Mouse (Mus musculus) lung, adult 18-20 months (tissue): ENCODE measurements at regions not wholly inside any gene's neighbourhood (a gene's known extent, or its start where the extent isn't known, plus 50 kb on each side); places are given as distances from the start of the nearest gene placed in this dataset.

ENCODE experiments used
- DNase-seq, 2 experiments: peaks; one replicate each; pipeline ENCODE4 v3.0.0; 2022; ENCODE audit warnings: mixed read lengths in 2 of 2

DNA sequence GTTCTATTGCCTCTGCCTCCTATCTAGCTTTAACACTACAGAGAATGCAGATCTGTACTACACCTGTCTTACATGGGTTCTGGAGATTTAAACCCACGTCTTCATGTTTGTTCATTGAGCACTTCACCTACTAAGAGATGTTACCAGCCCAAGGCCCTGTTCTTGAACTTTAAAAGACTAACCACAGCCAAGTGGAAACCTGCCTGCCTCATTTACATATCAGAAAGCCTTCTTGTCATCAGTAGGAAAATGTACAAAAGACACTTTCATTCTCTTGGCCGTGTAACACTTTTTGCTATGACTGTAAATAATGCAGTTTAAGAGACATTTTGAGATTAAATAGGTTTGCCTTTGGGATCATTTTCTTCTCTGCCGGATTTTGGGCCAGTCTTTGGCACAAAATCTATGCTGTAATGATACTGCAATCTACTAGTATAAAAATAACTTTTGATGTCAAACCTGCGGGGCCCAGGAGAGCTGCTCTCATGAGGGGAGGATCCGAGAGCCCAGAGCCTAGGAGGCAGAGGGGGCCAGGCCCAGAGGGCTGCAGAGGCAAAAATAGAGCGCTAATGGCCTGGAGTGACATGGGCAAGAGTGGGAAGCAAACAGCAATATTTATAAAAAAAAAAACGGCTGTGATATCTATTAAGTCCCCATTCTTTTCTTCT is 318.4 kb upstream of the Myo3a start:
- DNase-seq: no peak

DNA sequence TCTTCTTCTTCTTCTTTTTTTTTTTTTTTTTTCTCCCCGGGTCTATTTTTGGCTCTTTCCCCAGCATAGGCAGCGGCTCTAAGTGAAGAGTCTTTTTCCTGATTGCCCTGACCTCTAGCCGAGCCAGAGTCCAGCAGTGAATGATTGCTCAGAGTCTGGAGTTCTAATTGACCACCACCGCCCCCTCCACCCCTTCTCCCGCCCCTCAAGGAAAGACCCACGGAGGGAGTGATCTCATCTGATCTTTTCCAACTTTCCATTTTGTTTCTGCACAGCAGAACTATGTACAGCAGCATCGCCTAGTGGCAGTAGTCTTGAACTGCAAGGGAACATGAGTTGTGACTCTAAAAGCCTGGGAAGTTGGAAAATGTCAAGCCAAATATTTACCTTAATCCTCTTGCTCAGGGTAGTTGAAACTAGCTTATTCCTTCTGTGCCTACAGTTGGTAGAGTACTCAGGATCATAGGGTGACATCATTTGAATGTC is 317.8 kb upstream of the Myo3a start:
- DNase-seq: peak; percentile 44 to 45

DNA sequence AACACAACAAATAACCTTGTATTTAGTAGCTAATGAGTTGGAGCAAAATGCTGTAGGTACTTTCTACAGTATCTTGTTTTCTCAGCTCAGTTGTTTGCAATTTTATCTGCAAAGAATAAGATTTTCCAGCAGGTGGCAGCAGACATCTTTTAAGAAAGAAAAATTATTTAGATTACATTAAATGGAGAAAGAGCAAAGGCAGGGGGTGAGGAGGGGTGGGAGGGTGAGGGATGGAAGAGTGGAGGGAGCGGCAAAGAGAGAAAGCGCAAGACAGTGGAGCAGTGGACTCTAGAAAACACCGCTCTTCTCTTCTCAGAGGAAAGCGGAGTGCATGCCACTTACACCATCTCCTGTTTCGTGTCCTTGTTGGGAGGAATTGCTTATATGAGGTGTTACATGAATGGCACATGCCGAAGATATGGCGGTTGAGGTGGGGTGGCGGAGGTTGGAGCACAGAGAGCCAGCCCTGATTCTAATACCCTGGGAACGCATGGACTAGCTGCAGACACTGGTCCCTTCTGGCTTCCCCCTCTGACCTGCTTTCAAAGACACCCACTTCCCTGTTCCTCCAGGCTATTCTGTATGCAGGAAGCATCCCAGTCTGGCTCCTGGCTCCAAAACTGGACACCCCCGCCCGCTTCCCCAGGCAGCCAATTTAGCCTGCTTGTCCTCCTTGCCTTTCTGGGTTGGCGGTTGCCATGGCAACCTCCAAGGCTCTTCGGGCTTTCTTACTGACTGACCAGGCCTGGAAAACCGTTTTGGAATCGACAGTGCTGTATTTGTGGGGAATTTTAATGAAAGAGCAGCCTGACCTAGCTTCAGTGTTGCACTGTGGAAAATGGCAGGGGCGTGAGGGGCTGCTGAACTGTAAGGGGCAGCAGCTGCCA is 309.3 kb upstream of the Myo3a start:
- DNase-seq: no peak

DNA sequence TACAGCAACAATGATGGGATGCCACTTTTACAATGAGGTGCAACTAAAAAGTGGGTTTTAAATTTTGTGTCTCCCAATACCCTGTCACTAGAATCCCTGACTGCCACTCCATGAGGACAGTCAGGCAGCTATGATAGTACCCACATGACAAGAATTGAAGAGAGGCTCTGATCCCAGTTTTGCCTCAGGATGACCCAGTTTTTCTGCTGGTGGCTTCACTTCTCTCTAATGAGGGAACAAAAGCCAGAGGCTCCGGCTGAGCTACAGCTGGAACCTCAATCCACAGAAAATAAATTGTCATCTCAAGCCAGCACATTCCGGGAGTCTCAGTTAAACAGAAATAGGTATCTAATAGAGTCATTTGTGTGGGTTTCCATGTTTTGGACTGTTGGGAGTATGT is 308.2 kb upstream of the Myo3a start:
- no peak for DNase-seq

DNA sequence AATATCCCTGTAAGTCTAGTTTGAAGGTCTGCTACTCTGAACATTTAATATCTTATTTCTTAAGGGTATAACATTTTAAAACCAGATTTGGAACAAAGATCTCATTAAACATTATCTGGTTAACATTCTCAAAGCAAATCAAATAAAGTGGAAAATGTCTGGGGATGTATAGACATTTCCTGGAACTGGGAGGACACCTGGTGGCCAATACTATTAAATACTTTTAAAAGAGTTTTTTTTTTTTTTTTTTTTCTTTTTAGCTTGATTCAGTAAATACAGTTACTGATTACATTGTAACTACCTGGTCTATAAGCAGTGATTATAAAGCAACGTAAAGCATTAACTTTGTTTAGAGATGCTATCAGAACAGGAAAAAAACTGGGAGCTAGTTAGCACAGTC is 299.6 kb upstream of the Myo3a start:
- no peak for DNase-seq

DNA sequence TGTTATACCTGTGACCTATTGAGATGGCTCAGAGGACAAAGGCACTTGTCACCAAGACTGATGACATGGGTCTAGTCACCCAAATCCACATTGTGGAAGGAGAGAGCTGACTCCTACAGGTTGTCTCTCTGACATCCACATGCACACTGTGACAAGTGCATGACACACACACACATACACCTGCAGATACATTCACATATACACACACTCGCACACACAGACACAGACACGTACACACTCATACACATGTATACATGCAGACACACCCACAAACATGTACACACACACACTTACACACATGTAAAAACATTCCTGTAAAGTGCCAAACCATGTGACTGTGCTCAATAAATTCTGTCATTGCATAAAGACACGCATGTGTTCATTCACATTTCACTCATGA is 287.3 kb upstream of the Myo3a start:
- DNase-seq: no peak

DNA sequence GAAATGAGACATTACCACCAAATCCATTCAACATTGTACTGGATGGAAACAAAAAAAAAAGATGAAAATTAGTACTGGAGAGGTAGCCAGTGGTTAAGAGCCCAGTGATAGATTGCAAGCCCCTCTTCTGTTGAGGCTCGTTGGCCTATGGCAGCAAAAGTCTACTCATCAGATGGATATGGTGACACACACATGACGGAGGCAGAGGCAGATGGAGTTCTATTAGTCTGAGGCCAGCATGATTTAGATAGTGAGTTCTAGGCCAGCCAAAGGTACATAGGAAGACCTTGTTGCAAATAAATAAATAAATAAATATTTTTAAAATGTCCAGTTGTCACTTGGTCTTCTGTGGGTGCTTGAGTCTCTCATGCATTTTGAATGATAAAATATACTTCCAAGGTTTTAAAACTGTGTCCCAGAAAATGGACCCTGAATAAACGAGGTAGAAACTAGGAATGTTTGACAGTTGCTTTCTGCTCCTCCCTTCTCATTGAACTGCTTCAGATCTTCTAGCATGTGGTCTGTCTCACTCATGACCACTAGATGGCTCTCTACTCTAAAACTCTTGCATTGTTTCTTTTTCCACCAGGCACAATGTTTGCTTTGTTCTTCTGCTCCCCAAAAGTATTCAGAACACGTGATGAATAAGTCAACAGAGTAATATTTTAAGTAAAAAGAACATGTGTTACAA is 286.4 kb upstream of the Myo3a start:
- DNase-seq: peak in 1 of 2 experiments; percentile 24

DNA sequence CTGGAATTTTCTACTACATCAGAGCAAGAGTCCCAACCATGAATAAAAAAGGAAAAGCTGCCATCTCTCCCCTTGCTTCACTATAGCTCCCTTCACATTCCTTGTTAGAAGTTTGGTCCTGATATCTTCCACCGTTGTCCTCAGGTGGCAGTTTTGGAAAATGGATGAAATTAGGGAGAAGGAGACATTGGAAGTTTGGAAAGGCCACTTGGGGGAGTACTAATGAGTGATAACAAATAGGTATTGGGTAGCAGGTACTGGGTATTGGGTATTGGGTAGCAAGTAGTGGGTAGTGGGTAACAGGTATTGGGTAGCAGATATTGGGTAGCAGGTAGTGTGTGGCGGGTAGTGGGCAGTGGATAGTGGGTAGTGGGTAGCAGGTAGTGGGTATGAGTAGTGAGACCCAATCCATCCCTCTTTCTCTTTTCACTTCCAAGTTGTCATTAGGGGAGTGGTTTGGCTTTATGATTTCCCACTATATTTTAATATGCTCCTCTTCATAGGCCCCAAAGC is 285.8 kb upstream of the Myo3a start:
- no peak for DNase-seq

DNA sequence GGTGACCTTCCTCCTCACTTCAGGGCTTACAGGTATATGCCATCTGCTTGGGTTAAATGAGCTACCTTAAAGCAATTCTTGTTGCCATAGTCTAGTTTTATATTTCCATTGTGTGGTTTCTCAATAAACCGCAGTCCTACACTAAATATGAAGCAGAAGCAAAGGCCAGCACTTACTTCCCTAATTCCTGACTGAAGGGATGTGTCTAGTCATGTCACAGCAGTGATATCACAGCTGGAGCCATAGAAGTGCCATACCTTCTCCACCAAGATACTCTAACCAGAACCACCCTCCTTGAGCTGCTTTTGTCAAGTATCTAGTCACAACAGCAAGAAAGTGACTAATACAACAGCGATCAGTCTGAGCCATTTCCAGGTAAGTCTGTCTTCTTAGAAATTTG is 283.6 kb upstream of the Myo3a start:
- no peak for DNase-seq

DNA sequence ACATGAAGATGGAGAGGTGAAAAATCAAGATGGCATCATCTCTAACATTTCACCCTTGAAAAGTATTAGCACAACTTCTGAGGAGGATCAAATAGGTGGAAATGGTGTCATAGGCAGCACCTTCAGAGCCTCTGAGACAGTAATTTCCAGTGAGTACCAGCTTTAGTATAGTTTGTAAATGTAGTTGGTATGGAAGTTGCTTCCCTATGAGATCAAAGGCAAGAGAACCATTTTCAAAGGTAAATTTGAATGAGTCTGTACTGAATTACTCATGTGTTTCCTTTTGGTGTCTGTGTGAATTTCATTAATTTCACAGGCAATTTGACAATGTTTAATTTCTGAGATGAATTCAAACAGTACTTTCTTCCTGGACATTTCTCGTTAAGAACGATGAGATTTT is 280.8 kb upstream of the Myo3a start:
- DNase-seq: no peak

DNA sequence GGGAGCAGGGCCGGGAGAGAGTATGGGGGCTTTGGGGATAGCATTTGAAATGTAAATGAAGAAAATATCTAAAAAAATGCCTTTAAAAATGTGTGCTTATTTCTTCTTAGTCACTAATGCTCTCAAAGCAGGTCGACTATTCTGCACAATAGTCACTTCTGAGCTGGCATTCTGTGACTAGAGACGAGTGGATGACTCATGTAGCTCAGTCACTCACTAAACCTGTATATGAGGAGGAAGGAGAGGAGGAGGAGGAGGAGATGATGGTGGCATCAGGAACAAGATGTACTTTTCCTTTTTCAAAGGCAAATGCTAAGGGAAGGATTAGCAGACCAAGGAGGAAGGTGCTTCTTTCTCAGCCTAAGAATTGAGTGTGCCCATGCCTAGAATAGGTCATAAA is 276.0 kb upstream of the Myo3a start:
- no peak for DNase-seq

DNA sequence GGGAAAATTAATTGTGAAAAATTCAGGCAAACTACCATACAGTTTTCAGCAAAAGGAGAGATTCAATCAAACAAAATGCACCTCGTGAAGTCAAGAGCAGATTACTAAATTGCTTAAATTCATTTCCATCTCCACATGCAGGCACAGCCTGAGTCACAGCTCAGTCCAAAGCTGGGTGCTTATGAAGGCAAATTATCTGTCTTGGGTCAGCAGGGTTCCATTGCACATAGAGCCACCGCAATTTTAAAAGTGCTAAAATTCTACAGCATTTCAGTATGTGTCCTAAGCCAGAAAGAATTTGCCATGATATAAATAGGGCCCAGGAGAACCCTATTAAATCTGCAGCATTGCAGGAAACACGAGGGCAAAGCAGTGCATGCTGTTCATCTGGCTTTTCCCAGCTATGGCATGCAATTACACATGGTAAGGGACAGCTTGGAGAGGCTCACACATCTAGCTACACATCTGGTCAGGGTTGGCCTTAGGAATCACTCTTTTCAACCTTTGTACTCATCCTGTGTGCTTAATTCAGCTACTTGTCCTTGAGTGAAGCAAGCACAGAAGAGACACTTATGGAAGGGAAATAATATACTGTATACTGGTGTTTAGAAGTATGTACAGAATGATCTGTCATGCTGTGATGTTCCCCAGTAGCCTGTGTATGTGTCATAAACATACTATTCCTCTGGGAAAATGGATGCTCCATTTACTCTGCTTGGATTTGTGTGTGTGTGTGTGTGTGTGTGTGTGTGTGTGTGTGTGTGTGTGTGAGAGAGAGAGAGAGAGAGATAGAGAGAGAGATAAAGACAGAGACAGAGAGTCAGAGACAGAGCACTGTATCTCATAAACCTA is 271.0 kb upstream of the Myo3a start:
- DNase-seq: no peak

DNA sequence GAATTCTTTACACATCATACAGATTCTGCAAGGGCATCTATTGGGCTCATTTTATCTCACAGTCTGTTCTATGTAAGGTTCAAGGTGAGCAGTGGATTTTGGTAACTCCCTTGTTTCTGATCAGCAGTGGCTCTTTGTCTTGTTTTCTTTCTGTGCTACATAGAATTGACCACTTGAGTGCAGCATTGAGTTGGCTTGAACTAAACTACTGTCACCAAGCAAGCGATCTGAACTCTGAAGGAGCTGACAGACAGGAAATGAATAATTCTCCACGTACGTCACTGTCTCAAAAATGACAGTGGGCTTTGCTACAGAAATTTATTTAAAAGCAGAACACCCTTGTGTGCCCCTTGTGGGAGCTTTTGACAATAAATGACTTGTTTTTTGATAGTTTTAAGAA is 268.9 kb upstream of the Myo3a start:
- DNase-seq: no peak

DNA sequence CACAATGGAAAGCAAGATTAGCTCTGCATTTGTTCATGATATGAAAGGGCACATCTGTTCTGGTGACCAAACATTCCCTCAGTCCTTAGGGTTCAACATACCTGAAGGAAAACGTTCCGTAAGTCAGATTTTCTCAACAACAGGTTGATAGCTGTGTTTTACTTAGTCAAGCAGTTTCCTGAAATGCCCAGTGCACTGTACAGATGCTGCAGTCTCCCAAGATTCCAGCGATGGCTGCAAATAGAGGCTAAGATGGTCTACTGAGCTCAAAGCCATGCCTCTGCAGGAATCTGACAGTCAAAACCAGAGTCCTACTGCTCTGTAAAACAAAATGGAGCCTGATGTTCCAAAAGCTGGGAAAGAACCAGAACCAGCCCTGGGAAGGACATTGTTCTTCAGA is 268.5 kb upstream of the Myo3a start:
- DNase-seq: no peak

DNA sequence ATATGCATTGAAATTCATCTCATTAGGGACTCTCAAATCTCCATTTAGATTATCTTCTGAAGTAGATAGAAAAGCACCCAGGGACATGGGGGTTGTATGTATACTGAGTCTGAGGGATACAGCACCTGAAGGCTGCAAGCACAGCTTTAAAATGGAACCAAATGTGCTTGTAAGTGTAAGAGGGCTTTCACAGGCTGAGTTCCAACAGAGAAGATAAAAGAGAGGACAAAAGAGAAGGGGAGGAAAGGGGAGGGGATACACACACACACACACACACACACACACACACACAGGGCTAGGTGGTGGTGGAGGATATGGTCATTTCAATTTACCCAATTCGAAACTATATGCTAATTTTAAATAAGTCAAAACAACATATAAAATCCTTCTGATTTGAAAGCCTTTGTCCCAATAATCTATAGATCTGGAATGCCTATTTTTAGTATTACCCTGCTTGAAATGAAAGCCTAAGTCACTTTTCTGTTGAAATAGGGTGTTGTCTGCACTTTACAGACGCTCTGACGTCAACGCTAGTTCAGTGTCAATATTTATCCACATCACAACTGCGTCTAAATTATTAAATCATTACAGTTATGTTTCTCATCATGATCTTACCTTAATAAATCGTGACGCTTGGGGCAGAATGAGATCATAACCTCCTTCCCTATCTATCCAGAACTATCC is 263.8 kb upstream of the Myo3a start:
- no peak for DNase-seq

DNA sequence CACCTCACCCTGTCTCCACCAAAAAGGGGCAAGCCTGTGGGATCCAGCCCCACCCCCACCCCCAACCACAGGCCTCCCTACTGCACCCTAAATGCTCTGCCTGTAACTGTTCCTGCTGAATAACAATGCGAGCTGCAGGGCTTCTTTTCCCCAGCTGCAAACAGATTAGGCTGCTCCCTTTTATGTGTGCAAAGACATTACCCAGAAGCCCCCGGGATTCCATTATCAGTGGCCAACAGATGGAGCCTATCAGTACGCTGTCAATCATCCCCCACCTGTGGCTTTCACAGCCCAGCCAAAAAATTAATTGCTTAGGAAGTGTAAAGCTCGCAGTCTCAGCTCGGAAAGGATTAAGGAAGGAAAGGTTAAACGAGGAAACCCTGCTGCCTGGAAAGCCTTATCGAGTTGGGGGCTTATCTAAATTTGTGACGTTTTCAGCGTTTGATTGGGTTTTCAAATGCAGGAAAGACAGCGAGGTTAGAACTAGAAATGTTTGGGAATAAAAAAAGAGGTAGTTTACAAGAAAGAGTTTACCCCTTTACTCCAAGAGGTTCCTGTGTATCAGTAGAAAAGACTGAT is 263.2 kb upstream of the Myo3a start:
- DNase-seq: no peak

DNA sequence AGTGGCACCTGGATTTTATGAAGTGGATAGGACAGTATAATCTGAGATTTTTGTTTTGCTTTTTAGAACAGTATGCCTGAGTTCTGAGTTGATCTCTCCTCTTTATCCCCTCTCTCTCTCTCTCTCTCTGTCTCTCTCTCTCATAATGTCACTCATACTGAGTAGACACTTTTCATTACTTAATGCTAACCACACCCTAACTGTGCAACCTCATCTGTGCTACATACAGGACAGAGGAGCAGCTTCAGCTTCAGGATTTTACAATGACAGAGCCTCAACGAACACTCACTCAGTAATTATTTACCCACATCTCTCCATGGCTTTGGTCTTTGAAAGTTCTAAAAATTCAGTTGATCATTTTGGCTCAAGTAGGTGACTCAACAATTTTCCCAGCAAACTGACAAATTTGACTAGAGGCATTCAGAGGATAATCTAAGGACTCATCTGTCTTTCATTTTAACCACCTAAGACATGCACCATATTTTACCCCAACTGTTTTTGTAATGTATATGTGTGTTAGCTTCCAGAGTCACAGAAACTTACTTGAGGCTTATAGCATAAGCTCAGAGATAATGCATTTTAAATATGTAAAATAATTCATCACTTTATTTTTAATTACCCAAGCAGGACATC is 256.4 kb upstream of the Myo3a start:
- no peak for DNase-seq

DNA sequence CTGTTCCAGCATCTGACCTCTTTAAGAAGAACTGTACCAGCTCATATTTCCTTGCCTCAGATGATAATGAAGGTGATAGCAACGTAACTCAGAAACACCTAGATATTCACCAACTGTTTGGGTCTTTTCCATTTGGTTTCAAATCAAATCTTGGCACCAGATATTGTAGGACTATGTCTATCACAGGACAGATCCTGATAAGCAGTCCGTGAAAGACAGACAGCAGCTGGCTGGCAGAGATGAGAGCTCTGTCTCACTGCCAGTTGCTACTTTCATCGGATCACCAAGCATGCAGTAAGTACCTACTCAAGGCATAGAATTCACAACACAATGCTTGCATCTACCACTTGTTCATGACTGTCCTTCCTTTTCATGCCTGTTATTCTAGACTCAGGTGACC is 252.7 kb upstream of the Myo3a start:
- DNase-seq: no peak

DNA sequence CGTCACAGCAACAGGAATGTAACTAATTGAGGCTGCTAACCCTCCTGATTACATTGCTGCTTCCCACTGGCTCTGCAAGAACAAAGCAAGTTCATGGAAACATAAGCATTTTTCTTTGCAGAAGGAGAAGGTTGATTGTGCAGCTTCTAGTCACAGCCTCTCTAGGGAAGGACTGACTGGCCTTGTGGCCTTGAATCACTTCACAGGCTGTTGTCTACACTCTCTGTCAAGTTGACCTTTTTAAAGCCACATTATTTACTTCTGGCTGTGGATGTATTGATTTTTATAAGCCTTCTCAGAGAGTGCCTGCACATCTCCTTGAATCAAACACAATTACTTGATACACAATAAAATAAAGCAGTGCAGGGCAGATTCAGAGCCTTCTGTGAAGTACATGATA is 251.8 kb upstream of the Myo3a start:
- DNase-seq: no peak

DNA sequence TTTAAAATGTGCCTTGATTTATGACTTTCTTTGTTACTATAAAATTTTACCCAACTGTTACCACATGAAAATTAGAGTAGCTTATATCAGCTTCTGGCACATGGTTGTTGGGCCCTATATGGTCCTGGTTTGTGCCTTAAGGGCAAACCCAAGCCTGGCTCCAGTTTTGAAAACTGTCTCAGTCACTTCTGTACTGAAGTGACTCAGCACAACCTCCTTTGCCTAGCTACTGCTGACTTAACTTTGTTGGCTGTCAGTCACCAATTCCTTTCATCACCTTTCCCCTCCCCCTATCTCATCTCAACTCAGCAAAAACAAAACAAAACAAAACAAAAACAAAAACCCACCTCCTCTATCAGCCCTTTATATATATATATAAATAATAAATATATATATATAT is 251.0 kb upstream of the Myo3a start:
- DNase-seq: no peak

DNA sequence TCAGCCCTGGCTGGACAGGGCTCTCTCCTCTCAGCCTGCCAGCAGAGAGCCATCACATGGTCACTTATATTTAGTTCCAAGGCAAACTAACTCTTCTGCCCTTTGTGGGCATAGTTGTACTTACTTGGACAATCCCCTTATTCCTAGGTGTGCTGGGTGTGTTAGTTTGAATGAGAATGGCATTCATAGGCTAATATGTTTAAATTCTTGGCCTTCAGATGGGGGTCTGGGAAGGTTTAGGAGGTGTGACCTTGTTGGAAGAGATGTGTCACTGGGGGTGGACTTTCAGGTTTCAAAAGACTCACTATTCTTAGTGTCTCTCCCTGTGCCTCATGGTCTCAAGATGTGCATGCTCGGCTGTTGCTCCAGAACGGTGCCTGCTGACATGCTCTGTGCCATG is 250.5 kb upstream of the Myo3a start:
- DNase-seq: no peak
